Mouse (Mus musculus): Measurements from ENCODE around the gene Lpar1.

GRCm38 (mm10) chr4:58504250-58504649 lies 49.4 kb downstream of the Lpar1 start:
- no peak for TF ChIP-seq GATA1 (IDR thresholded peaks at IDR 0.05; ENCODE audit: borderline replicate concordance, low read length)
- no peak for TF ChIP-seq FLI1 (IDR thresholded peaks at IDR 0.05; ENCODE audit: low read length)

Measured in megakaryocyte, embryonic 14.5 days (primary cell).